In genomic region chr1:64014091-64014490, GRCm38 (mm10) we compare ENCODE assay signal across 16 mouse cellular contexts.
"Had no signal": no experiment of that assay in that cellular context is flagged by ENCODE, and none has a peak within 500 bp of the region (broad histone marks: within the 10 kb centered on the region; RNA-seq: fewer than 3 reads in every experiment).

No protein-coding gene starts in this region.

- H3K36me3 ChIP-seq: limb, embryonic 12.5 days; liver, embryonic 13.5 days; lung, embryonic 15.5 days; midbrain, embryonic 12.5 days; neural tube, embryonic 13.5 days had no signal

- H3K27ac ChIP-seq: limb, embryonic 12.5 days; liver, embryonic 13.5 days; lung, embryonic 15.5 days; macrophage; midbrain, embryonic 12.5 days; neural tube, embryonic 13.5 days had no signal

- H3K9ac ChIP-seq: limb, embryonic 12.5 days; liver, embryonic 13.5 days; liver, postnatal 0 days; lung, embryonic 15.5 days; midbrain, embryonic 12.5 days; neural tube, embryonic 13.5 days had no signal

- H3K27me3 ChIP-seq: limb, embryonic 12.5 days; liver, embryonic 13.5 days; lung, embryonic 15.5 days; midbrain, embryonic 12.5 days; neural tube, embryonic 13.5 days had no signal

- DNase-seq: kidney, postnatal 4 days; liver; liver, embryonic 13.5 days; liver, postnatal 0 days; lung, postnatal 14 days; retina, postnatal 1 day; right cerebral cortex, postnatal 4 days; spleen, adult 18-20 months; thymus, adult 18-20 months; thymus, postnatal 14 days had no signal

- ATAC-seq: liver, postnatal 0 days; midbrain, embryonic 16.5 days had no signal

- H3K4me3 ChIP-seq: limb, embryonic 12.5 days; liver, embryonic 13.5 days; lung, embryonic 15.5 days; midbrain, embryonic 12.5 days; neural tube, embryonic 13.5 days had no signal

- H3K9me3 ChIP-seq: limb, embryonic 12.5 days; liver, embryonic 13.5 days; lung, embryonic 15.5 days; midbrain, embryonic 12.5 days; neural tube, embryonic 13.5 days had no signal

- H3K4me2 ChIP-seq: limb, embryonic 12.5 days; liver, embryonic 13.5 days; lung, embryonic 15.5 days; midbrain, embryonic 12.5 days; neural tube, embryonic 13.5 days had no signal
